Mouse (Mus musculus) brain, embryonic 14.5 days (tissue): Measurements from ENCODE around the gene Map3k20.

Experiments used
- CTCF ChIP-seq: fragments of 200-500 bp; IDR thresholded peaks from 2 replicates; pipeline ENCODE4 v1.5.1; 2012; ENCODE audit warnings: inconsistent platforms, mild to moderate bottlenecking, moderate library complexity, borderline replicate concordance; ENCODE audit not compliant: insufficient read depth, insufficient read length; ENCODE audit errors: extremely low read depth
- POLR2A ChIP-seq: fragments of 200-500 bp; IDR thresholded peaks from 2 replicates; pipeline ENCODE4 v1.6.1; 2012; ENCODE audit warnings: mild to moderate bottlenecking, inconsistent platforms, borderline replicate concordance; ENCODE audit not compliant: poor library complexity, insufficient read depth, insufficient read length, severe bottlenecking; ENCODE audit errors: extremely low read depth

DNA sequence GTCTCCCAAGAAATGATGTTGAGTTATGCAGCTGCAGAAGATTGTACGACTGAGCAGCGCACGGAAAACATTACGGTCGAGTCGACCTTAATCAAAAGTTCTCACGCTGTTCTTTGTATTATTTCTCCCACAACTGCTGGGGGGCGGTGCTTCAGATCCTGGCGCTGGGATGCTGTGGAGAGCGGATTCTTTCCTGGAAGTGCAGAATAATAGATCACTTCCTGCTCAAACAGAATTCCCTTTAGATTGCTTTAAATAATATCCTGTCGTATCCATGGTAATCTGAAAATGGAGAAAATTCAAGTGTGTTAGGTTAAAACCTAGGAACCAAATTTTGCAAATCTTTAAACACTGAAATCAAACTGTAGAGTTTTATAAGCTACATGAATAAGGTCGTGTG, 39.0 kb downstream of the Map3k20 start:
- no peak for TF ChIP-seq CTCF
- TF ChIP-seq POLR2A = no peak
